Mouse (Mus musculus) heart, postnatal 0 days (tissue): ENCODE data around the gene Cox4i1. TPM values are rescaled to one million over a fixed set of nuclear protein-coding genes. Genes with fewer than 3 reads are reported as not detected.
A peak's percentile ranks its signal among the peaks of the same experiment; 100 is the strongest.

Experiments used
- ATAC-seq: fragments of 200-750 bp; cut with Nextera tagmentation; 2 replicates; pipeline ENCODE4 v1.8.0; 2017; ENCODE audit warnings: low read depth, moderate number of reproducible peaks, moderate library complexity; ENCODE audit not compliant: insufficient read depth
- DNase-seq: peaks from one replicate; pipeline ENCODE4 v3.0.0-alpha.2; 2016; ENCODE audit warnings: low spot score
- H3K27ac ChIP-seq: fragments of 300-500 bp; sonication (generic); 2 replicates; pipeline ENCODE4 v1.5.1; 2014; ENCODE audit warnings: low read depth, mild to moderate bottlenecking
- H3K27me3 ChIP-seq: fragments of 300-500 bp; sonication (generic); 2 replicates; pipeline ENCODE4 v1.6.1; 2014; ENCODE audit warnings: low read length, mixed read lengths; ENCODE audit not compliant: control insufficient read depth, insufficient read depth
- H3K36me3 ChIP-seq: fragments of 300-500 bp; sonication (generic); replicated peaks from 2 replicates; pipeline ENCODE4 v1.6.1; 2014; ENCODE audit warnings: low read length, mixed read lengths; ENCODE audit not compliant: control insufficient read depth, insufficient read depth
- H3K4me1 ChIP-seq: fragments of 300-500 bp; sonication (generic); 2 replicates; pipeline ENCODE4 v1.6.1; 2014; ENCODE audit warnings: antibody characterized with exemption; ENCODE audit not compliant: control insufficient read depth, insufficient read depth
- H3K4me2 ChIP-seq: fragments of 300-500 bp; sonication (generic); 2 replicates; pipeline ENCODE4 v1.6.1; 2014; ENCODE audit warnings: low read depth, mild to moderate bottlenecking, low read length, moderate library complexity
- H3K4me3 ChIP-seq: fragments of 300-500 bp; sonication (generic); 2 replicates; pipeline ENCODE4 v1.5.1; 2014; ENCODE audit warnings: low read depth, low read length
- H3K9ac ChIP-seq: fragments of 300-500 bp; sonication (generic); replicated peaks from 2 replicates; pipeline ENCODE4 v1.6.1; 2014; ENCODE audit warnings: low read depth, low read length, mixed read lengths
- H3K9me3 ChIP-seq: fragments of 300-500 bp; sonication (generic); replicated peaks from 2 replicates; pipeline ENCODE4 v1.6.1; 2016; ENCODE audit warnings: low read length; ENCODE audit not compliant: control insufficient read depth
- CTCF ChIP-seq: IDR thresholded peaks from 2 replicates; pipeline ENCODE4 v1.5.1; 2016; ENCODE audit warnings: antibody characterized with exemption, control low read depth, low read depth
- EP300 ChIP-seq: IDR thresholded peaks from 2 replicates; pipeline ENCODE4 v1.6.1; 2016; ENCODE audit warnings: antibody characterized with exemption, low read depth
- WGBS: fragments of 180-500 bp; shearing (Covaris S2); extraction: QIAGEN DNeasy Blood & Tissue Kit; methylation state at CpG from one replicate; pipeline ENCODE4 v1.1.7; 2014; 5-methylcytosine and 5-hydroxymethylcytosine counted together
- polyA plus RNA-seq: library from polyadenylated mRNA; unstranded; fragments of >200 nt; fragmentation: Nextera tagmentation; extraction: Ambion mirVana; gene quantifications from 2 replicates; pipeline ENCODE4 v1.2.1, GENCODE M21; 2015
- total RNA-seq: library from RNA; depleted of rRNA; stranded (reverse); fragments of >200 nt; gene quantifications from 2 replicates; pipeline ENCODE4 v1.2.3, GENCODE M21; 2014; ENCODE audit warnings: low replicate concordance

Cox4i1 gene
- total and polyA plus RNA-seq, 2 experiments from 2014 or later, result 2,021 to 4,528 TPM

- ATAC-seq (0 out of 2 replicates have a peak, but pooled peaks have one; percentile 22), DNase-seq (peak; percentile 50)
- Histone ChIP-seq H3K4me3 (no peak overlapping the region), H3K36me3 (no peaks in the 10 kb centered on the region), H3K4me1 (peaks cover 7% of the 10 kb centered on the region; the same call in 1 of the 2 replicates), H3K9ac (no peak overlapping the region), H3K27ac (peak overlapping the region; percentile 70), H3K27me3 (peaks cover 6% of the 10 kb centered on the region; the same call in 1 of the 2 replicates), H3K9me3 (no peaks in the 10 kb centered on the region), H3K4me2 (no peak overlapping the region)
- no peak for TF ChIP-seq CTCF
- no peak for TF ChIP-seq EP300
- 49% methylated on average over 2 of the region's 2 CpGs for WGBS
Measured at GRCm38 (mm10) chr8:120699565-120699964, 31.5 kb downstream of the Cox4i1 start.

DNA sequence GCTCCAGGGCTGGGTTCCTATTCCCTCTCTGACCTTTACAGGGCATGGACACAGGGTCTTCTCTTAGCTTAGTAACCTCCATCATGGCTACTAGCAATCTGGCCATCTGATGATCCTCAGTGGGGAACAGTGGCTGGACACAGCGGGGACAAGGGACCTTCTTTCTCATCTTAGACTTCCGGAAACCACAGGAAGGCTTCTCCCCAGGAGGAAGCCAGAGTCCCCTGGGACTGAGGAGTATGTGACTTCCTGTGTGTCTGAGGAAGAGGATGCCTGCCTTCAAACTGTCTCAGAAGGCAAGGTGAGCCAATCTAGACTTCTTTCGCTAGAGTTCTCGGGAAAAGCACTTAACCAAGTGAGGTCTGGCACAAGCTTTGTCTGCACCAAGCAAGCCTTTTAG, 32.0 kb downstream of the Cox4i1 start:
- H3K36me3 ChIP-seq, result no peaks in the 10 kb centered on the region
- no peaks in the 10 kb centered on the region for H3K9me3 ChIP-seq
- peaks cover 6% of the 10 kb centered on the region; the same call in 1 of the 2 replicates for H3K27me3 ChIP-seq
- DNase-seq (no peak), ATAC-seq (no peak)
- peak overlapping the region; percentile 70 for H3K27ac ChIP-seq
- no peak overlapping the region for H3K9ac ChIP-seq
- no peak for TF ChIP-seq EP300
- no peak for TF ChIP-seq CTCF
- WGBS, result 62% methylated on average over 4 of the region's 4 CpGs
- H3K4me2 ChIP-seq, result no peak overlapping the region
- peaks cover 7% of the 10 kb centered on the region; the same call in 1 of the 2 replicates for H3K4me1 ChIP-seq
- H3K4me3 ChIP-seq, result no peak overlapping the region

GRCm38 (mm10) chr8:120701758-120702465, 33.9 kb downstream of the Cox4i1 start:
- WGBS, result 47% methylated on average over 19 of the region's 19 CpGs
- Histone ChIP-seq H3K36me3 (no peaks in the 10 kb centered on the region), H3K27me3 (no peaks in the 10 kb centered on the region; the same call in 1 of the 2 replicates), H3K27ac (no peak overlapping the region), H3K9ac (no peak overlapping the region), H3K9me3 (no peaks in the 10 kb centered on the region), H3K4me1 (peaks cover 7% of the 10 kb centered on the region; the same call in 1 of the 2 replicates), H3K4me2 (no peak overlapping the region), H3K4me3 (no peak overlapping the region)
- DNase-seq, result no peak
- TF ChIP-seq CTCF (no peak), EP300 (no peak)
- ATAC-seq, result no peak

DNA sequence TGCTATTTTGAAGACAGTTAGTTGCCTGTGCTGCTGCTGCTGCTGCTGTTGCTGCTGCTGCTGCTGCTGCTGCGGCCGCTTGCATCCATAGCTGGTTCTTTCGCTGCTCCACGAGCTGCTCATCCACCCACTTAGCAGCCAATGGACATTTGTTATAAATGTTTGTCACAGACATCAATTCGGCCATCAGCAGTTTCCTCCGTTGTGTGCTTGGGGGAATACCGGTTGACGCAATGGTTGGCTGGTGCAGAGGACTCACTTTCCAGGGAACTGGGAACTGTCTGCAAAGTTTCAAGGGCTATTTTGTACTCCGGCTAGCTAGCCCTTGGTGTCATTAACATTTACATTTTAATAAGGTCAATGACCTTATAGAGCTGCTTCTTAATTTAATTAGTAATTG, 36.2 kb downstream of the Cox4i1 start:
- WGBS, result 67% methylated on average over 9 of the region's 9 CpGs
- H3K27ac ChIP-seq, result 0 out of 2 replicates have a peak overlapping the region, but pooled peaks have one; percentile 11

DNA sequence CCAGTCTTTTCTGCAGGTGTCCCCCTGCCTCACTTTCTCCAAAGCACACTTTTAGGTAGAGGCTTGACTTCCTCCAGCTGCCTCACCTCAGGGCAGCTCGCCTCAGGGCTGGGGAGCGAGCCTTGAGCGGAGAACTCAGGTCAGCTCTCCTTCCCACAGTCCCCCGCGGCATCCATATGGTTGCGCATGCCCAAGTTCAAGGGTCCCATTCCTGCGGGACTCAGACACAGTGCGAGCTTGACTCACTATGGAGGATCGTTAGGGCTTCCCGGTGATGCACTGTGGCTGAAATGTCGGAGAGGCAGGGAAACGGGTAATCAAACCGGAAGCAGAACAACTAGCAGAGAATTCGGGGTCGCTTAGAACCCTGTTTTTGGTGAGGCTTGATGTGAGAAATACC, 37.1 kb downstream of the Cox4i1 start:
- H3K27ac ChIP-seq, result no peak overlapping the region
- H3K27me3 ChIP-seq, result no peaks in the 10 kb centered on the region; the same call in 1 of the 2 replicates
- TF ChIP-seq CTCF (no peak), EP300 (no peak)
- H3K4me1 ChIP-seq, result 0 out of 2 replicates have a peak, but pooled peaks cover under 1% of the 10 kb centered on the region
- DNase-seq (no peak), ATAC-seq (no peak)
- H3K4me2 ChIP-seq, result no peak overlapping the region
- H3K9ac ChIP-seq, result no peak overlapping the region
- no peaks in the 10 kb centered on the region for H3K9me3 ChIP-seq
- 82% methylated on average over 15 of the region's 15 CpGs for WGBS
- no peaks in the 10 kb centered on the region for H3K36me3 ChIP-seq
- no peak overlapping the region for H3K4me3 ChIP-seq

More for the DNA sequence above, 36.2 kb downstream of the Cox4i1 start:
- Histone ChIP-seq H3K9me3 (no peaks in the 10 kb centered on the region), H3K4me1 (peaks cover 7% of the 10 kb centered on the region; the same call in 1 of the 2 replicates), H3K36me3 (no peaks in the 10 kb centered on the region), H3K4me2 (no peak overlapping the region), H3K27me3 (no peaks in the 10 kb centered on the region; the same call in 1 of the 2 replicates), H3K9ac (no peak overlapping the region), H3K4me3 (no peak overlapping the region)
- TF ChIP-seq EP300 (no peak), CTCF (no peak)
- DNase-seq (no peak), ATAC-seq (no peak)
